Mouse (Mus musculus): ENCODE data around the gene Gabrd.
A peak's percentile ranks its signal among the peaks of the same experiment; 100 is the strongest.

Gene Gabrd

GRCm38 (mm10) chr4:155397511-155398221 lies at the start of gene Gabrd:
Gabrd (minus strand) TSS chr4:155398112.
- peak; percentile 72 for DNase-seq (ENCODE audit: low spot score)

GRCm38 (mm10) chr4:155442808-155443207 lies 44.9 kb upstream of the Gabrd start:
- DNase-seq (ENCODE audit: low spot score), result no peak

GRCm38 (mm10) chr4:155433993-155434392 lies 36.1 kb upstream of the Gabrd start:
- no peak for DNase-seq (ENCODE audit: low spot score)

GRCm38 (mm10) chr4:155432358-155432757 lies 34.4 kb upstream of the Gabrd start:
- DNase-seq (ENCODE audit: low spot score), result no peak

- DNase-seq (ENCODE audit: low spot score), result no peak
Observed at GRCm38 (mm10) chr4:155429202-155429601, 31.3 kb upstream of the Gabrd start.

GRCm38 (mm10) chr4:155428442-155428841 lies 30.5 kb upstream of the Gabrd start:
- DNase-seq (ENCODE audit: low spot score), result no peak

- DNase-seq (ENCODE audit: low spot score), result no peak
Observed at GRCm38 (mm10) chr4:155426272-155426671, 28.4 kb upstream of the Gabrd start.

- DNase-seq (ENCODE audit: low spot score), result no peak
Observed at GRCm38 (mm10) chr4:155423988-155424387, 26.1 kb upstream of the Gabrd start.

GRCm38 (mm10) chr4:155421412-155422370 lies 23.8 kb upstream of the Gabrd start:
- peak; percentile 31 for DNase-seq (ENCODE audit: low spot score)

GRCm38 (mm10) chr4:155420137-155420536 lies 22.2 kb upstream of the Gabrd start:
- DNase-seq (ENCODE audit: low spot score), result no peak

- no peak for DNase-seq (ENCODE audit: low spot score)
Observed at GRCm38 (mm10) chr4:155414656-155415235, 16.8 kb upstream of the Gabrd start.

- no peak for DNase-seq (ENCODE audit: low spot score)
Observed at GRCm38 (mm10) chr4:155413641-155414335, 15.9 kb upstream of the Gabrd start.

- DNase-seq (ENCODE audit: low spot score), result no peak
Observed at GRCm38 (mm10) chr4:155412124-155412523, 14.2 kb upstream of the Gabrd start.

- DNase-seq (ENCODE audit: low spot score), result peak; percentile 83
Observed at GRCm38 (mm10) chr4:155409058-155409776, 11.3 kb upstream of the Gabrd start, which contains the start of gene Cfap74. Cfap74 (plus strand) TSS chr4:155409190.

- DNase-seq (ENCODE audit: low spot score), result no peak
Observed at GRCm38 (mm10) chr4:155408695-155409057, 10.8 kb upstream of the Gabrd start.

GRCm38 (mm10) chr4:155402489-155402888 lies 4.6 kb upstream of the Gabrd start:
- no peak for DNase-seq (ENCODE audit: low spot score)

- DNase-seq (ENCODE audit: low spot score), result no peak
Observed at GRCm38 (mm10) chr4:155401121-155401520, 3.2 kb upstream of the Gabrd start.

- no peak for DNase-seq (ENCODE audit: low spot score)
Observed at GRCm38 (mm10) chr4:155398222-155398540, 269 bp upstream of the Gabrd start.

GRCm38 (mm10) chr4:155396751-155397150 lies 1.2 kb downstream of the Gabrd start:
- no peak for DNase-seq (ENCODE audit: low spot score)

- no peak for DNase-seq (ENCODE audit: low spot score)
Observed at GRCm38 (mm10) chr4:155395471-155395870, 2.4 kb downstream of the Gabrd start.

- no peak for DNase-seq (ENCODE audit: low spot score)
Observed at GRCm38 (mm10) chr4:155387166-155387565, 10.7 kb downstream of the Gabrd start.

All from yolk sac, embryonic 10.5 days (tissue).